Mouse (Mus musculus): ENCODE measurements around the gene Hivep3. TPM values are rescaled to one million over a fixed set of nuclear protein-coding genes. Genes with fewer than 3 reads are reported as not detected.

The Hivep3 gene
- polyA plus RNA-seq, 1 experiment = 1.7 TPM

GRCm38 (mm10) chr4:120064696-120065095 lies 331.1 kb downstream of the Hivep3 start, which contains the start of gene AL607142.1:
Gene AL607142.1, plus strand, starts transcription at chr4:120064996.
- no peaks in the 10 kb centered on the region for H3K27me3 ChIP-seq (ENCODE audit: control insufficient read depth, insufficient read depth, low read length)
- no peak within 1 kb of the TSS for H3K27ac ChIP-seq (ENCODE audit: control insufficient read depth, insufficient read depth, low read depth, low read length)
- H3K4me1 ChIP-seq (ENCODE audit: control insufficient read depth, insufficient read depth, low read length) = no peaks in the 10 kb centered on the region
- TF ChIP-seq POLR2A (IDR thresholded peaks at IDR 0.05; ENCODE audit: control insufficient read depth, low read depth, low read length) (no peak), CTCF (IDR thresholded peaks at IDR 0.05; ENCODE audit: control insufficient read depth, insufficient read depth, insufficient replicate concordance, low read depth, low read length) (no peak)
- no peaks in the 10 kb centered on the region for H3K36me3 ChIP-seq (ENCODE audit: control insufficient read depth, insufficient read depth, low read length)
- no peak within 1 kb of the TSS for H3K4me3 ChIP-seq (ENCODE audit: control insufficient read depth, low read depth, low read length)

- Histone ChIP-seq H3K27me3 (ENCODE audit: control insufficient read depth, insufficient read depth, low read length) (no peaks in the 10 kb centered on the region), H3K4me3 (ENCODE audit: control insufficient read depth, low read depth, low read length) (no peak overlapping the region), H3K27ac (ENCODE audit: control insufficient read depth, insufficient read depth, low read depth, low read length) (no peak overlapping the region), H3K36me3 (ENCODE audit: control insufficient read depth, insufficient read depth, low read length) (no peaks in the 10 kb centered on the region), H3K4me1 (ENCODE audit: control insufficient read depth, insufficient read depth, low read length) (no peaks in the 10 kb centered on the region)
- no peak for TF ChIP-seq CTCF (IDR thresholded peaks at IDR 0.05; ENCODE audit: control insufficient read depth, insufficient read depth, insufficient replicate concordance, low read depth, low read length)
- no peak for TF ChIP-seq POLR2A (IDR thresholded peaks at IDR 0.05; ENCODE audit: control insufficient read depth, low read depth, low read length)
Measured at GRCm38 (mm10) chr4:120066841-120067591, 333.4 kb downstream of the Hivep3 start.

DNA sequence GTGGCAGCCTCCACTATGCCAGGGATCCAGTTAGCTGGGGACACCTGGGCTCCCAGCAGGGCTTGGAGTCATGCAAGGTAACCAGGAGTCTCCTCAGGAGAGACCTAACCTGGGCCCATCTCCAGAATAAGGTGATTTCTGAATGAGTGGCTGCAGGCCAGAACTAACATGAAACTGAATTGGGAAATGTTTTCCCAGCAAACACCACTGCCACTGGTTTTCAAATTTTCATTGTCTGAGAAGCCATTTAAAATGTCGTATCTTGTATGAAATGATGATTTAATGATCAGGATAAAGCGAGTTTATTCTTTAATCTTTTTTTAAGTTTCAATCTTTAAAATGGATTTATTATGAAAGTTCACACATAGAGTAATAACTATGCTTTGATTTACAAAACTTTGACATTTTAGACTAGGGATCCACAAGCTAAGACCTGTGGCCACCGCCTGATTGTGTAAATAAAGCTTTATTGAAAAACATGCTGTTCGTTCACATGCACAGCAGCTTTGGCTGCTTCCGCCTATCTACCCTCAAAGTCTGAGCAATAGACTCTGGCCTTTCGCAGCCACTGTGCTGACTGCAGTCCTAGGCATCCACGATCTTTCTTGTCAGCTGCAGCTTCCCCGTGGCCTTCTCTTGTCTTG lies 334.1 kb downstream of the Hivep3 start:
- no peaks in the 10 kb centered on the region for H3K36me3 ChIP-seq (ENCODE audit: control insufficient read depth, insufficient read depth, low read length)
- TF ChIP-seq POLR2A (IDR thresholded peaks at IDR 0.05; ENCODE audit: control insufficient read depth, low read depth, low read length) (no peak), CTCF (IDR thresholded peaks at IDR 0.05; ENCODE audit: control insufficient read depth, insufficient read depth, insufficient replicate concordance, low read depth, low read length) (no peak)
- H3K27ac ChIP-seq (ENCODE audit: control insufficient read depth, insufficient read depth, low read depth, low read length) = no peak overlapping the region
- no peaks in the 10 kb centered on the region for H3K4me1 ChIP-seq (ENCODE audit: control insufficient read depth, insufficient read depth, low read length)
- no peak overlapping the region for H3K4me3 ChIP-seq (ENCODE audit: control insufficient read depth, low read depth, low read length)
- H3K27me3 ChIP-seq (ENCODE audit: control insufficient read depth, insufficient read depth, low read length) = no peaks in the 10 kb centered on the region

GRCm38 (mm10) chr4:120068883-120069581 lies 335.4 kb downstream of the Hivep3 start:
- no peaks in the 10 kb centered on the region for H3K27me3 ChIP-seq (ENCODE audit: control insufficient read depth, insufficient read depth, low read length)
- no peak overlapping the region for H3K4me3 ChIP-seq (ENCODE audit: control insufficient read depth, low read depth, low read length)
- H3K36me3 ChIP-seq (ENCODE audit: control insufficient read depth, insufficient read depth, low read length) = no peaks in the 10 kb centered on the region
- H3K4me1 ChIP-seq (ENCODE audit: control insufficient read depth, insufficient read depth, low read length) = no peaks in the 10 kb centered on the region
- TF ChIP-seq POLR2A (IDR thresholded peaks at IDR 0.05; ENCODE audit: control insufficient read depth, low read depth, low read length) (no peak), CTCF (IDR thresholded peaks at IDR 0.05; ENCODE audit: control insufficient read depth, insufficient read depth, insufficient replicate concordance, low read depth, low read length) (no peak)
- H3K27ac ChIP-seq (ENCODE audit: control insufficient read depth, insufficient read depth, low read depth, low read length) = no peak overlapping the region

DNA sequence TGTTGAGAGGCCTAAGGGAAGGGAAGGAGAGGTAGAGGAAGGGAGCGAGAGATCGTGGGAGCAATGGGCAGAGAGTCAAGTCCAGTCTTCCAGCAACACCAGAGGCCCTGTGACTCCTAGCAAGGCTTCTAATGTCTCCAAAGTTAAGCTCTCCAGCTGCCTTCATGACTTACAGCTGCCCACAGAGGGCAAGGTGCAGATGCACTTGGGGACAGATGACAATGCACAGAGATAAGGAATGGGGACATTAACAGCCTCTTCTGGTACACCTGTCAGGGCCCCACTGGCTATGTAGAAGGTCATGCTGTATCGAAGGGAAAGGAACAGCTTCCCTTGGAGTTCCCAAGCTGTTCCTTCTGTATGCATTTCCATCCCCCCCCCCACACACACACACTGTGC lies 336.0 kb downstream of the Hivep3 start:
- H3K36me3 ChIP-seq (ENCODE audit: control insufficient read depth, insufficient read depth, low read length) = no peaks in the 10 kb centered on the region
- H3K4me1 ChIP-seq (ENCODE audit: control insufficient read depth, insufficient read depth, low read length) = no peaks in the 10 kb centered on the region
- H3K27ac ChIP-seq (ENCODE audit: control insufficient read depth, insufficient read depth, low read depth, low read length) = no peak overlapping the region
- TF ChIP-seq CTCF (IDR thresholded peaks at IDR 0.05; ENCODE audit: control insufficient read depth, insufficient read depth, insufficient replicate concordance, low read depth, low read length) = no peak
- TF ChIP-seq POLR2A (IDR thresholded peaks at IDR 0.05; ENCODE audit: control insufficient read depth, low read depth, low read length) = no peak
- no peaks in the 10 kb centered on the region for H3K27me3 ChIP-seq (ENCODE audit: control insufficient read depth, insufficient read depth, low read length)
- H3K4me3 ChIP-seq (ENCODE audit: control insufficient read depth, low read depth, low read length) = no peak overlapping the region

DNA sequence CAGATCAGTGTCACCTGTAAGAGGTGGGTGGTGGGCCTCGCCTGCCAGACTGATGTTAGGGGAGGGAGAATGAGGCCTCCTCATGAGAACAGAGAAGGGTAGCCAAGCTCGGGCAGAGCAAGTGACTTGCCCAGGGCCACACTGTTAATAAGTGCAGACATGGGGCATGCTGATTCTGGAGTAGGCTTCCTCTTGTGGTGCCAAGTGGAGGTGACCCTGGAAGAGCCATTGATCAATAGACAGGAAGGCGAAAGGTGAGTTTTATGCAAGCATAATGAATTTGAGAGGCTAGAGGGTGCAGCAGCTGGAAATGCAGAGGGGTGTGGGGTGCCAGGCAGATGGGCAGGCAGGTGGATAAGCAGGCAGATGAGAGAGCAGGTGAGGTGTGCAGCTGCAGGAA lies 337.8 kb downstream of the Hivep3 start:
- no peak for TF ChIP-seq POLR2A (IDR thresholded peaks at IDR 0.05; ENCODE audit: control insufficient read depth, low read depth, low read length)
- Histone ChIP-seq H3K4me3 (ENCODE audit: control insufficient read depth, low read depth, low read length) (no peak overlapping the region), H3K4me1 (ENCODE audit: control insufficient read depth, insufficient read depth, low read length) (no peaks in the 10 kb centered on the region), H3K36me3 (ENCODE audit: control insufficient read depth, insufficient read depth, low read length) (no peaks in the 10 kb centered on the region), H3K27ac (ENCODE audit: control insufficient read depth, insufficient read depth, low read depth, low read length) (no peak overlapping the region), H3K27me3 (ENCODE audit: control insufficient read depth, insufficient read depth, low read length) (no peaks in the 10 kb centered on the region)

DNA sequence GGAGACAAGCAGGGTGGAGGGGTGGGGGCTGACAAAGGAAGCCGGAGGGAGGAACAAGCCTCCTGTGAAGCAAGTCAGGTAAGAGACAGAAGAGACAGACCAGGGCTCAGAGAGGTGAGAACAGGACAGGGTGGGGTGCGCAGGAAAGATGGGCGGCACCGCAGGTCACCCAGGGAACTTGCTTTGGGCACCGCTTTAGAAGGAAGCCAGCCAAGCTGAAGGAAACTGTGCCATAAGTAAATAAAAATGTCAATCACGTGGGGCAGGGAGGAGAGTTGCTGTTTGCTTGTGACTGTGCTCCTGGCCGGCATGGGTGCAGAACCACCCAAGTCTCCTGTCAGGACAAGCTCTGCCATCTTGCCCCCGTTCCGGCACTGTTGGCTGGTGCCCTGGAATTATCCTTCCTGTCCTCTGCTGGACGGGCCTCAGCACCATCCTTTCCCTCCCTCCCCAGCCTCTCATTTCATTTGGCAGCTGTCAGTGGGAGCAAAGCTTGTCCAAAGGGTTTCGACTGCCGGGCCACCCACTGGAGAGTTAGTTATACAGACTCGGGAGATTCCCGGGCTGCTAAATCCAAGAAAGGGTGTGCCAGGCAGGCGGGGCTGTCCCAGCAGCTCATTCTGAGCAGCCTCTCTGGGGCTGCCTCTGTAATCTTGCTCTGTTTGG lies 338.4 kb downstream of the Hivep3 start:
- no peaks in the 10 kb centered on the region for H3K4me1 ChIP-seq (ENCODE audit: control insufficient read depth, insufficient read depth, low read length)
- no peaks in the 10 kb centered on the region for H3K27me3 ChIP-seq (ENCODE audit: control insufficient read depth, insufficient read depth, low read length)
- no peak overlapping the region for H3K27ac ChIP-seq (ENCODE audit: control insufficient read depth, insufficient read depth, low read depth, low read length)
- H3K4me3 ChIP-seq (ENCODE audit: control insufficient read depth, low read depth, low read length) = no peak overlapping the region
- no peaks in the 10 kb centered on the region for H3K36me3 ChIP-seq (ENCODE audit: control insufficient read depth, insufficient read depth, low read length)
- TF ChIP-seq POLR2A (IDR thresholded peaks at IDR 0.05; ENCODE audit: control insufficient read depth, low read depth, low read length) = no peak
- TF ChIP-seq CTCF (IDR thresholded peaks at IDR 0.05; ENCODE audit: control insufficient read depth, insufficient read depth, insufficient replicate concordance, low read depth, low read length) = no peak
